Mouse (Mus musculus) gastrocnemius, postnatal 4 days (tissue): Measurements from ENCODE around the gene Gramd2. TPM values are rescaled to one million over a fixed set of nuclear protein-coding genes. Genes with fewer than 3 reads are reported as not detected.

ENCODE experiments used
- DNase-seq, 2 experiments: peaks; one replicate each; pipeline ENCODE4 v3.0.0; 2021 to 2022; ENCODE audit warnings: low spot score in 2 of 2, mixed read lengths in 2 of 2
- long read RNA-seq, 2 experiments: library from polyadenylated mRNA; stranded (forward); transcript quantifications; one replicate each; pipeline ENCODE4 v2.0.0; 2021
- total RNA-seq, 2 experiments: library from RNA; stranded (reverse); gene quantifications; 2 replicates each; pipeline ENCODE4 v1.2.3; 2021

Gene Gramd2
- under 1 TPM; 0.54 to 0.60 TPM for total RNA-seq
- long read RNA-seq, experiment 1, partial matches to known transcripts: 0 of 1 reads
- long read RNA-seq, experiment 1, other reads (novel, unspliced or antisense): 1 of 1 reads
- long read RNA-seq, experiment 2: 0 reads

DNA sequence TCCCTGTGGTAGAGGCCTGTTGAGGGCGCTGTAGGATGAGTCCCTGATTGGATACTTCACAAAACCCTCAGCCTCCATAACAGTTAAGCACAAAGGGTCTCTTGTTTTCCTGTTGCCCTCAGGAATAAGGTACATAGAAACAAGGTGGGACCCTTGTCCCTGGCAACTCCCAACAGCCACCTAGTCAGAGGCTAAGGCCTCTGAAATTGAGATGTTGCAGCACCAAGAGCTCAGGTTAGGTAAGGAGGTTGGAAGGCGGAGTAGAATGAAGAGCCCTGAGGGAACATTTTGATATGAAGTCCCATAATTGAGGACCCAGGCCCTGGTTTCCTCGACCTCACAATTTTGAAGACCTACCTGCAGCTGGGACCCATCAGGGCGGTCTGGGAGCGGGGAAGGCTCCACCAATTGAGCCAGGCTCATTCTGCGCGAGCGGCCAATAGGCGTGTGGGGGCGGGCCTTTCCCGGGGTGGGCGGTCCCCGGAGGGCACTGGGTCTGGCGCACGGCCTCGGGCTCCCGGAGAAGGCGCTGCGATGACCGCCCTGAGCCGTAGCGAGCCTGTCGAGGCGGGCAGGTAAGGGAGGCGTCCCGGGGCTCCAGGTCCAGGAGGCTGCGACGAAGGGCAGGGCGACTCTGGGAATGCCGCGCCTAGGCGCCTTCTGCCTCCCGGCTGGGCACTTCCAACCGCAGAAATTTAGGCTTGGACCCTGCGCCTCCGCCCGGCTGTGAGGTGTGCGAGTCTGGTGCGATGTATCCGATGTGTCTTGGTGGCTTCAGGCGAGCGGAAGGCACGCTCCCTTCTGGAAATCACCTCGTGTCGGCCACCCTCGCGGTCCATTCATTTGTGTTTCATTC, at the start of gene Gramd2:
Gene Gramd2, plus strand, starts transcription at position 467 of the 856 bp plus-strand sequence.
- DNase-seq: peak; percentile 62 to 80

DNA sequence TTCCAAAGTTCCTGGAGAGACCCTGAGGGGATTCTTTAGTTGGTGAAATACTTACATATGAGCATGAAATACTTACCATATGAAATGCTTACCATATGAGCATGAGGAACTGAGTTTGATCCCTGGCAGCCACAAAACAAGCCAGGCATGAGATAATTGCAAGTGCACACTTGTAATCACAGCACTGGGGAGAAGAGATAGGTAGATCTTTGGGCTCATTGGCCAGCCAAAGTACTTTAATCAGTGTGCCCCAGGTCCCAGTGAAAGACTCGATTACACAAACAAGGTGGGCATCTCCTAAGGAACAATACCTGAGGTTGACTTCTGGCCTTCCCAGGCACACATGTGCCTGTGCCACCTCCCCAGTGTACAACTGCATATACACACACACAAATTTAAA, 41.6 kb upstream of the Gramd2 start:
- no peak for DNase-seq

DNA sequence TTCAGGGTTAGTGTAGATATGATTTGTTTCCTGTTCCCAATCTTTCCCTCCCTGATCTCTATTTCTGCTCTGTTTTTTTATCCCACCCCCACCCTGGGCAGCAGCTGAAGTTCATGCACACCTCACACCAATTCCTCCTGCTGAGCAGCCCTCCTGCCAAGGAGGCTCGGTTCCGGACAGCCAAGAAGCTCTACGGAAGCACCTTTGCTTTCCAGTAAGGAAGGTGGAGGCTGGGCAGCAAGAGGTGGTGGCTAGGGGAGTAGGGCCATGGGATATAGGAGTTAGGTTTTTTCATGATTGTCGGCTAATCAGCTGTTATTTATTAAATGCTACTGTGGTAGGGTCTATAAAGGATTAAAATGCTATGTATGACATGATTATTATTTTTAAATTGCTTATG, 40.0 kb upstream of the Gramd2 start:
- no peak for DNase-seq

GRCm38 (mm10) chr9:59641320-59641719, 38.6 kb upstream of the Gramd2 start:
- DNase-seq: no peak

- no peak for DNase-seq
Observed at GRCm38 (mm10) chr9:59649911-59650310, 30.0 kb upstream of the Gramd2 start.

GRCm38 (mm10) chr9:59653371-59653770, 26.6 kb upstream of the Gramd2 start:
- no peak for DNase-seq

DNA sequence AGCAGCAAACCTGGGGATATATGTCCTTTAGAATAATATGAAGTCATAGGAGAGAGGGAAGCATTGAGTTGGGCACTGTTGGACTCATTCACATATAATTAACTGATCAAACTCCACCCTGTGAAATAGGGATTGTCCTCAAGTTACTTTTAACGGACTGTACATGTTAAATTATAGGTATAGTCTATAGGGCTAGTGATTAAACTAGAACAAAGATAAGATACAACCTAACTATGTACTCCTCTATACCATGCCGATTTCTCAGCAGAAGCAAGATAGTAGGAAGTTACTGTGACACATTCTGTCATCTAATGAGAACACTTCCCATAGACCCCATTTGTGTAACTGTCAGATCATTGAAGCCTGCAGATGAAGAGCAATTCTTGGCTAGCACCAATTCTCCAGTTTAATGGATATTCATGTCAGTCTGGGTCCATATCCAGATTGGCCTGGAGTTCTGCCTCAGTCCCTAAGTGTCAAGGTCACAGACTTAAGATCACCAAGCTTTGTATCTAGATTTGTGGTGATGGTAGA, 25.4 kb upstream of the Gramd2 start:
- DNase-seq: no peak

- peak; percentile 76 to 93 for DNase-seq
Observed at GRCm38 (mm10) chr9:59655958-59656634, 23.8 kb upstream of the Gramd2 start, which contains the start of gene Pkm. TSS of gene Pkm (plus strand) at chr9:59656368.

DNA sequence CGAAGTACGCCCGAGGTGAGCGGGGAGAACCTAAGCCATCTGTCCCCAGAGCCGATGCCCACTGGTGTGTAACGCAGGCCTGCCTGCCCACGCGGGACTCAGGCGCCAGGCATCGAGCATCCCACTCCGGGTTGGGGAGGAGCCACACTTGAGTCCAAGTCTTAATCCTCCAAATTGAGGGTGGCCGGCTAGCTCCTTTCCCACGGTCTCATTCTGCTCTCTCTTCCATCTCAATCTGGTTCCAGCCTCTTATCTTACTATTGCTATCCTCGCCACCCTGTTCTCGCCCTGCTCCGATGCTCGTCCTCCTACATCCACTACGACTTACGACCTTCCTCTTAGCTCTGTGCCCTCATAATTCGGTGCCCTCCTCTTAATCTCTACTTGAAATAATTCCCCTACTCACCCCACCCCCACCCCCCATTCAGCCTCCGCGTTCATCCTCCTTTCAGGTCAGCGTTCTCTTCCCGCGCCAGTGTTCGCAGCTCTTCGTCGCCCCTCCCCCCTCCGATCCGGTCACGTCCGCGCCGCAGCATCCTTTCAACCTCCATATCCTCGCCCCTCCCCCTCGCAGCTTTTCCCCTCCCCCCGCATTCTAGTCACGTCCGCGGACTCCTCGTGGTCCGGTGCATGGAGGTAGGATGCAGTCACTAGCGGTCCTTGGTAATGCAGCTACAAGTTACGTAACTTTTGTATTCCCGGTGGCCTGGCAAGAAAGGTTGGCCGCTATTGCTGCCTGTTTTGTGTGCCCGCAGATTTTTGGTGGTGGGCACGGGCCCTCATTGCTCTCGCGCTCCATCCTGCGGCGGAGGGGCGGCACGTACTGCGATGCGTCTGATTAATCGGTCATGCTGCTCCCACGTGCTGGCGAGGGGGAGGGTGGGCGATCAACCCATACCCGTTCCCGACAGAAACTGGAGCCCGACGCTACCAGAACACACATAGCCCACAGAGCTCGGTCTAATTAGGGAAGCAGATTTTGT, 23.0 kb upstream of the Gramd2 start:
- peak; percentile 54 to 74 for DNase-seq

DNA sequence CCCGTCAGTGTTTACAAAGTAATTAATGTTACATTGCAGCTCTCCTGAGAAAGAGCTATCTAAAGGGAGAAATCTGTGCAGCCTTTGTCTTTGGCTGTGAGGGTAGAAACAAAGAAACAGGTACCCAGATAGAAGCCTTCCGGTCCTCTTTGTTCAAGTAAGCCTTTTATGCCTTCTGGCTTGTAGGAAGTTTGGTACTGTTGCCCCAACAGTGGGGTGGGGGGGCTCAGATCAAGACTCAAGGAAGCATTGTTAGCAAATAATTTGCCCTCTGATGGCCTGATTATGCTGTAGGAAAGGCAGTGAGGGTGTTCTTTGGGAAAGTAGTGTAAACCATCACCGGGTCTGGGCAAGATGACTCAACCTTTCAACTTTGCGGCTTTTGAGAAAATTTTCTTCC, 21.8 kb upstream of the Gramd2 start:
- no peak for DNase-seq

GRCm38 (mm10) chr9:59659036-59660026, 20.6 kb upstream of the Gramd2 start:
- DNase-seq: peak; percentile 68 to 86

GRCm38 (mm10) chr9:59660421-59660820, 19.5 kb upstream of the Gramd2 start:
- DNase-seq: peak in 1 of 2 experiments; percentile 59

- no peak for DNase-seq
Observed at GRCm38 (mm10) chr9:59661298-59661975, 18.5 kb upstream of the Gramd2 start.

GRCm38 (mm10) chr9:59663226-59663625, 16.7 kb upstream of the Gramd2 start:
- no peak for DNase-seq

DNA sequence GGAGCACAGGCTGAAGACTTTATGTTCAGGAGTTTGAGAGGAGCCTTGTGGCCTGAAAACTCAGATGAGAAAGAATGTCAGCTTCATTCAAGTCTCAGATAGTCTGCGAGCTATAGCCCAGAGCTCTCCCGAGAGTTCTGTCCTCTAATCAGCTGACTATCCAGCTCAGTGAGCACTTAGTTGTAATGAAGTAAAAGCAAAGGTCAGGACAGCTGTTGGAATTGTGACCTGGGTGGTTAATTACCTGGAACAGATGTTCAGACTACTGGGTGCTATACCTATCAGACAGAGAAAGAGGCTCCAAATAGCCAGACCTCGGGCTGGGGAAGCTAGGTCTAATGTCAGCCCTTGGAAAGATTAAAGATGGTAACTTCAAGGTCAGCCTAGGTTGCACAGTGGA, 16.0 kb upstream of the Gramd2 start:
- no peak for DNase-seq

GRCm38 (mm10) chr9:59664664-59665256, 15.2 kb upstream of the Gramd2 start:
- no peak for DNase-seq

GRCm38 (mm10) chr9:59666016-59666415, 13.9 kb upstream of the Gramd2 start:
- no peak for DNase-seq

DNA sequence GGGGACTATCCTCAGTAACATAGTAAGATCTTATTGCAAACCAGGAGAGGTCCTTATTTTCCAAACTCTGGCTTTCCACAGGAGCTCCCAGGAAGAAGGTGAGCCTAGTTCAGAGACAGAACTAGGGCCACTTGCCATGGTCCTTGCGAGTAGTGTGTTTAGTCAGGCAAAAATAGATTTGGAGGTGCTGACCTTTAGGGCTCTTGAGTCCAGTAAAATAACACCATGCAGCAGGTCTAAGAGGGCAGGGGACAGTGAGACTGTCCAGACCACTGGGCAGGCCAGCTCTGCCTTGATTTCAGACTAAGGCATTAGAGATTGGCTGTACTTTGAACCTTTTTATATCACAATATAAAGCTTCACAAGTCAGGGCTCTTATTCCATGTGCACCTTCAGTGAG, 13.1 kb upstream of the Gramd2 start:
- DNase-seq: no peak
